Mouse (Mus musculus) intestine, embryonic 14.5 days (tissue): ENCODE measurements at regions not wholly inside any gene's neighbourhood (a gene's known extent, or its start where the extent isn't known, plus 50 kb on each side); places are given as distances from the start of the nearest gene placed in this dataset.

Experiments
- ATAC-seq: fragments of 200-750 bp; cut with Nextera tagmentation; replicated peaks from 2 replicates; pipeline ENCODE4 v1.8.0; 2017; ENCODE audit warnings: low read depth, moderate number of reproducible peaks, moderate TSS enrichment, moderate library complexity; ENCODE audit not compliant: low FRiP score, low TSS enrichment
- DNase-seq: peaks from one replicate; pipeline ENCODE4 v3.0.0-alpha.2; 2018; ENCODE audit warnings: low spot score
- H3K27ac ChIP-seq: fragments of 300-500 bp; sonication (generic); 2 replicates; pipeline ENCODE4 v1.5.1; 2014; ENCODE audit warnings: low read depth, mild to moderate bottlenecking, control low read depth
- H3K27me3 ChIP-seq: fragments of 300-500 bp; sonication (generic); replicated peaks from 2 replicates; pipeline ENCODE4 v1.6.1; 2014; ENCODE audit warnings: low read length, control low read depth; ENCODE audit not compliant: control insufficient read depth, insufficient read depth
- H3K36me3 ChIP-seq: fragments of 300-500 bp; sonication (generic); 2 replicates; pipeline ENCODE4 v1.6.1; 2014; ENCODE audit warnings: low read length, control low read depth; ENCODE audit not compliant: control insufficient read depth, insufficient read depth
- H3K4me1 ChIP-seq: fragments of 300-500 bp; sonication (generic); replicated peaks from 2 replicates; pipeline ENCODE4 v1.6.1; 2014; ENCODE audit warnings: low read length, control low read depth, mixed read lengths; ENCODE audit not compliant: control insufficient read depth, insufficient read depth
- H3K4me2 ChIP-seq: fragments of 300-500 bp; sonication (generic); 2 replicates; pipeline ENCODE4 v1.6.1; 2014; ENCODE audit warnings: low read length
- H3K4me3 ChIP-seq: fragments of 300-500 bp; sonication (generic); 2 replicates; pipeline ENCODE4 v1.5.1; 2014; ENCODE audit warnings: low read depth, low read length, control low read depth, mixed read lengths
- H3K9ac ChIP-seq: fragments of 300-500 bp; sonication (generic); 2 replicates; pipeline ENCODE4 v1.6.1; 2014; ENCODE audit warnings: mild to moderate bottlenecking, low read length
- H3K9me3 ChIP-seq: fragments of 300-500 bp; sonication (generic); 2 replicates; pipeline ENCODE4 v1.6.1; 2016; ENCODE audit warnings: low read length, control low read depth; ENCODE audit not compliant: control insufficient read depth
- WGBS: fragments of 180-500 bp; shearing (Covaris S2); extraction: QIAGEN DNeasy Blood & Tissue Kit; methylation state at CpG from one replicate; pipeline ENCODE4 v1.1.7; 2014; 5-methylcytosine and 5-hydroxymethylcytosine counted together

DNA sequence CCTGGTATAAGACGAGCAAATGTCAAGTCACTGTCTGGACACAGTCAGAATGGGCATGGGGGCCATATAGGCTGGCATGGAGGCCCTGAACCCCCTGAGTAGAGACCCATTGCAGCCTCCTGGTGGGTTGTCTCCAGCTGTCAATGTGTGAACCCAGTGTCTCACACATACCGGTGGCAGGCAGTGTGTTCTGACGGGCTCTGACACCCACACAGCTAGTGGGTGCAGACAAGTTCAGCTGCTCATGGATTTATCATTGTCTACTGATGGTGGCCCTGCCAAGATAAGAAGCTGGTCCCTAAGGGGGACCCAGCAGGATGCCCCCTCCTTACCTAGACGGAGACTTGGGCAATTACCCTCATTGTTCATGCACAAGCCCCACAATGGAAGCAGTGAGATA, 280.8 kb downstream of the CK137956 start:
- ATAC-seq, result no peak

DNA sequence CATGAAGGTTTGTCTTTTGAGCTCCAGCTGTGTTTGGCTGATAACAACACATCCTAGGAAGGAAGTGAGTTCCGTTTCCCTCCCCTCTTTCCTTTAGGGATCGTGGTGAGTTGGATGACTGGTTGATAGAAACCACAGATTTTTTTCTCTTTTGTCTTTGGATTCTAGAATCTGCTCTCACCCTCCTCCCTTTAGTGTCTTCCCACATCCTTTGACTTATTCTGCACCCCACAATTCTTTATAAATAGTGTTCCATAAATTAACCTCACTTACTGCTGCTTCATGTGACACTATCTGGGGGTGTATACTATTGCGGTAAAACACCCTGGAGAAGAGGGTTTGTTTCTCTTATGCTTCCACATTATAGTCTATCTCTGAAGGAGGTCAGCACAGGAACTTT, 285.7 kb downstream of the CK137956 start:
- DNase-seq (no peak), ATAC-seq (no peak)
- Histone ChIP-seq H3K9ac (no peak overlapping the region), H3K36me3 (no peaks in the 10 kb centered on the region), H3K9me3 (no peaks in the 10 kb centered on the region), H3K27me3 (no peaks in the 10 kb centered on the region), H3K27ac (no peak overlapping the region), H3K4me1 (no peaks in the 10 kb centered on the region), H3K4me2 (no peak overlapping the region), H3K4me3 (no peak overlapping the region)
- WGBS, result 62% methylated on average over 3 of the region's 3 CpGs

More for the DNA sequence above, 280.8 kb downstream of the CK137956 start:
- Histone ChIP-seq H3K9me3 (no peaks in the 10 kb centered on the region), H3K27me3 (no peaks in the 10 kb centered on the region), H3K4me3 (no peak overlapping the region), H3K4me1 (no peaks in the 10 kb centered on the region), H3K27ac (no peak overlapping the region), H3K9ac (no peak overlapping the region), H3K36me3 (no peaks in the 10 kb centered on the region), H3K4me2 (no peak overlapping the region)
- no peak for DNase-seq
- 78% methylated on average over 4 of the region's 4 CpGs for WGBS

DNA sequence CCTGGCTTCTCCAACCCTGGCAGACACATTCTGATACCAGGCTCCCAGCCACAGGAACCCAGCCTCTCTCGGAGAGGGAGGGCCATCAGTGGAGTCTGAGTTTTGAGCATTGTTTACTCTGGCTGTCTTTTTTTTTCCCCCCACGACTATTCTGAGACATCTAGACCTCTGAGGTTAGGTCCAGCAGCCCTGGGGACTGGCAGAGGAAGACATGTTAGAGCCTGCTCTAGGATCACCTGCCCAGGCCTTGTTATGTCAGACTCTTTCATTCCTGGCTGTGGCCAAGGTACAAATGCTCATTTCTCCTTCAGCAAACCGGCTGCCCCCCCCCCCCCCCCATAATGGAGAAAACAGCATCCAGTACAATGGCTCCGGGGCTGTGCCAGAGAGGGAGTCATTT, 291.4 kb downstream of the CK137956 start:
- DNase-seq, result no peak
- Histone ChIP-seq H3K9ac (no peak overlapping the region), H3K27ac (no peak overlapping the region), H3K4me3 (no peak overlapping the region), H3K4me1 (no peaks in the 10 kb centered on the region), H3K4me2 (no peak overlapping the region), H3K27me3 (no peaks in the 10 kb centered on the region), H3K36me3 (no peaks in the 10 kb centered on the region), H3K9me3 (no peaks in the 10 kb centered on the region)
- WGBS, result 40% methylated on average over 4 of the region's 4 CpGs
- no peak for ATAC-seq

DNA sequence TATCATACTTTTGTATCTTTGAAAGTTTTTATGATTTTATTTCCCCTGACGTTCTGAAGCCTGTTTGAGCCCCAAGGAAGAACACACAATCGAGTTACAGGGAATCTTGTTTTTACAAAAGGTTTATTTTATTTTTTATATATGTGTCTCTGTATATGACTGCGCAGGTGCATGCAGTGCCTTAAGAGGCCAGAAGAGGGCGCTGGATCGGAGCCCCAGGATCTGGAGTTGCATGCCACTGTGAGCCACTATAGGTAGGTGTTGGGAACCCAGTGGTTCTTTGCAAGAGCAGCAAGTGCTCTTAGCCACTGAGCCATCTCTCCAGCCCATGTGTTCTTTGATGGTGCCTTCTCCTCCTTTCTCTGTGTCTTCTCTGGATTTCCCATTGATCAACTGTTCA, 292.3 kb downstream of the CK137956 start:
- Histone ChIP-seq H3K4me2 (no peak overlapping the region), H3K36me3 (no peaks in the 10 kb centered on the region), H3K9me3 (no peaks in the 10 kb centered on the region), H3K4me3 (no peak overlapping the region), H3K27ac (no peak overlapping the region), H3K27me3 (no peaks in the 10 kb centered on the region), H3K4me1 (no peaks in the 10 kb centered on the region), H3K9ac (no peak overlapping the region)
- DNase-seq (no peak), ATAC-seq (no peak)
- WGBS, result 59% methylated on average over 5 of the region's 5 CpGs

DNA sequence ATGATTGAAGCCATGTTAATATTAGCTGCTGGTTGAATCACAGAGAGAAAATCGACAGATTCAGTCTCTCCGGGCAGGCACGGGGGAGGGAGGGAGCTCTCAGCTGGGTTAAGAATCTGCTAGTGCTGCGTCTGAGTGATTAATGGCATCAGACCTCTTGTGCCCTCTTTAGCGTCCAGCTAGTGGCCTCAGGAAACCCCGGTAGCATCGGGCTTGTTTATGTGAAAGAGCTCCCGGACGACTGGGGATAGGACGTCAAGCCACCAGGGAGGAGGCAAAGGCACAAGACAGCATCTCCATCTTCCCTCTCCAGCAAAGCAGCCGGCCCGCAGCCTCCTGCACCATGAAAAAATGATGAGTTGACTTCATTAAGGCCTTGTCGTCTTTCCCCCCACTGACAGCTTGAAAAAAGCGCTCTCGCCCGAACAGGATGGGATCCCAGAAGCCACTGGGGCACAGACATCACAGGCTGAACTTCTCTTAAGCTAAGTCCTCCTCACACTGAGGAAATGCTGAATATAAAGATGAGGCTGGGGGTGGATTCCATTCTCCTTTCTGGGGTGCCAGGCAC, 294.9 kb downstream of the CK137956 start:
- Histone ChIP-seq H3K4me3 (no peak overlapping the region), H3K9me3 (no peaks in the 10 kb centered on the region), H3K27me3 (no peaks in the 10 kb centered on the region), H3K27ac (no peak overlapping the region), H3K9ac (no peak overlapping the region), H3K4me1 (no peaks in the 10 kb centered on the region), H3K4me2 (no peak overlapping the region), H3K36me3 (no peaks in the 10 kb centered on the region)
- DNase-seq (no peak), ATAC-seq (no peak)
- 20% methylated on average over 16 of the region's 16 CpGs for WGBS

DNA sequence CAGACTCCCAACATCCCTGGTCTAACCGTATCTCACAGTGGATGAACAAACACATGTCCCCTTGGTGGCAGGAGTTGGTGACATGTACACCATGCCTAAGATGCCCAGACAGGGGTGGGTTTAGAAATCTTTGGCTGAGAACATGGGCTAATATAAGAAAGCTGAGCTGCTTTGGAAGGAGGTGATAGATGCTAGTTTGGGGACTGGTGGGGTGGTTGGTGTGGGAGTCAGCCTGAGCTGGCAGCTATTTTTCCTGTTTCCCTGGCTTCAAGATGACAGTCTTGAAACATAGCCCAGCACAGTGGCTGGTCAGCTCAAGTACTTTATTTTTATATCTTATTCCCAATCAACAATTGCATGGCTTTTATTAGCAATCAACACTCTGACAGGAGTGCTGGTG, 302.0 kb upstream of the Gjb5 start:
- no peaks in the 10 kb centered on the region for H3K4me1 ChIP-seq
- H3K27ac ChIP-seq, result no peak overlapping the region
- no peak overlapping the region for H3K9ac ChIP-seq
- 86% methylated on average over 1 of the region's 1 CpGs for WGBS
- ATAC-seq, result no peak
- no peak overlapping the region for H3K4me2 ChIP-seq
- no peaks in the 10 kb centered on the region for H3K27me3 ChIP-seq
- no peak overlapping the region for H3K4me3 ChIP-seq
- H3K36me3 ChIP-seq, result no peaks in the 10 kb centered on the region
- DNase-seq, result no peak
- no peaks in the 10 kb centered on the region for H3K9me3 ChIP-seq

DNA sequence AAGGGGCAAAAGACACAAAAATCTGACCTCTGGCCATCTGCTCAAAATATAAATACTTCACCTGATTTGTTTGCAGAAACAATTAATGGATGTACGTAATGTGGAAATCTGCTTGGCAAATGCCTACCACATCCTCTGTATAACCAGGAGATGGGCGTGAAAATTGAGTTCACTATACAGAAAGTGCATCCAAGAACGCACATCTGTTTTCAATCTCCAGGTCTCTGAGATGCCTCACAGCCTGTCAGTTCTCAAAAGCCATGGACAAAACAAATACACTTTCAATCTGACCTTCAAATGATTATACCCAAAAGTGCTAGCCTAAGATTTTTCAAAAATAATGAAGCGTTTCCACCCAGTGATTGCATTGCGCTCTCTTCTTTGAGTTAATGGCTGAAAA, 293.6 kb upstream of the Gjb5 start:
- ATAC-seq (no peak), DNase-seq (no peak)
- Histone ChIP-seq H3K9me3 (no peaks in the 10 kb centered on the region), H3K36me3 (no peaks in the 10 kb centered on the region), H3K4me1 (peaks cover 9% of the 10 kb centered on the region; the same call in 1 of the 2 replicates), H3K27me3 (no peaks in the 10 kb centered on the region), H3K9ac (no peak overlapping the region), H3K4me3 (no peak overlapping the region), H3K4me2 (no peak overlapping the region), H3K27ac (no peak overlapping the region)
- 59% methylated on average over 5 of the region's 5 CpGs for WGBS

DNA sequence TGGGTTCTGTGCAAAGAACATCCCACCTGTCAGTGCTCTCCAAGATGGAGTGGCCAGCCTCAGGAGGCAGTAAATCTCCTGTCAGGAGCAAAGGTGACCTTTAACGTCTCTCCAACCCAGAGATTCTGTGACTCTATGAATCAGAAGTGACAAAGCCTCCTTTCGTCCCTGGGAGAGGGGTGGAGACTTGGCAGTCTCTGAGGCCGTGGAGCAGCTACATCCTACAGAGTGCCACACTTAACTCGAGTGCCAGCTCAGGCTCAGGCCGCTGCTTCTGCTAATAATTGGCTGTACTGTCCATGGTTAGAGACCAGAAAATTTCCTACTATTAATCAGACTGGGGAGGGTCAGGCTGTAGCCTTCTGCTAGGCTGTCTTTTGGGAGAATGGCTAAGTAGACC, 290.0 kb upstream of the Gjb5 start:
- Histone ChIP-seq H3K4me3 (no peak overlapping the region), H3K9ac (no peak overlapping the region), H3K4me2 (no peak overlapping the region), H3K4me1 (peaks cover 9% of the 10 kb centered on the region; the same call in 1 of the 2 replicates), H3K27me3 (no peaks in the 10 kb centered on the region), H3K27ac (no peak overlapping the region), H3K9me3 (no peaks in the 10 kb centered on the region), H3K36me3 (no peaks in the 10 kb centered on the region)
- 56% methylated on average over 5 of the region's 5 CpGs for WGBS
- ATAC-seq (no peak), DNase-seq (no peak)

DNA sequence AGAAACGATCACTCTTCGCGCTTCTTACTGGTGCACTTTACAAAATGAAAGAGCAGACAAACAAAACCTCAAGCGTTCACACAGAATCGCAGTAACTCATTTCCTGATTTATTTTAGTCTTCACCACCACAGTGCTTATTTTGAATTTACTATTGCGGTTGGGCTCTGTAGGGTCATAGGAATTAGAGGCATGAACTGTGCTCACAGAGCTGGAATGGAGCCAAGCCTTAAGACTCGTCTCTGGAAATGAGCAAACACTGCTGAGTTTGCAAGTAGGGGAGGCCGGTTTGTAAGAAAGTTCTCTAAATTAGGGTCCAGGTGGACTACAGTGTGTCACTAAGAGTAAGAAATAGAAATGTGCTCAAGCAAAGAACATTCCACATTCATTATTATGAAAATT, 289.2 kb upstream of the Gjb5 start:
- H3K27me3 ChIP-seq, result no peaks in the 10 kb centered on the region
- H3K9me3 ChIP-seq, result no peaks in the 10 kb centered on the region
- no peak overlapping the region for H3K4me2 ChIP-seq
- DNase-seq (peak; percentile 54), ATAC-seq (no peak)
- no peak overlapping the region for H3K9ac ChIP-seq
- 24% methylated on average over 8 of the region's 8 CpGs for WGBS
- no peaks in the 10 kb centered on the region for H3K36me3 ChIP-seq
- peaks cover 9% of the 10 kb centered on the region; the same call in 1 of the 2 replicates for H3K4me1 ChIP-seq
- H3K27ac ChIP-seq, result no peak overlapping the region
- no peak overlapping the region for H3K4me3 ChIP-seq
